In genomic region chr11:32118844-32119629, GRCm38 (mm10) we compare ENCODE assay signal across 8 mouse cellular contexts.
A peak's percentile ranks its signal among the peaks of the same experiment; 100 is the strongest.
DNase-seq lines count a peak whose midpoint lies in the region; ATAC-seq and TF ChIP-seq lines count a peak whose summit lies in the region.

No protein-coding gene starts in this region.

- no peak overlapping the region for H3K4me3 ChIP-seq in lung, embryonic 14.5 days (ENCODE audit: low read depth, low read length)
- H3K4me3 ChIP-seq in lung, postnatal 0 days (ENCODE audit: low read depth, low read length) = no peak overlapping the region
- H3K4me3 ChIP-seq in hindbrain, embryonic 14.5 days (replicated peaks; ENCODE audit: low read length) = no peak overlapping the region
- H3K4me3 ChIP-seq in midbrain, embryonic 12.5 days = no peak overlapping the region
- no peak overlapping the region for H3K4me3 ChIP-seq in liver, embryonic 12.5 days

- TF ChIP-seq CTCF in lung, embryonic 14.5 days (IDR thresholded peaks at IDR 0.05; ENCODE audit: low read depth) = no peak
- no peak for TF ChIP-seq CTCF in lung, postnatal 0 days (IDR thresholded peaks at IDR 0.05)

- 38% methylated on average over 14 of the region's 14 CpGs for WGBS in lung, embryonic 14.5 days
- WGBS in lung, postnatal 0 days = 41% methylated on average over 14 of the region's 14 CpGs
- 19% methylated on average over 14 of the region's 14 CpGs for WGBS in hindbrain, embryonic 14.5 days
- 35% methylated on average over 14 of the region's 14 CpGs for WGBS in midbrain, embryonic 12.5 days
- 48% methylated on average over 14 of the region's 14 CpGs for WGBS in liver, embryonic 12.5 days (ENCODE audit: insufficient replicate concordance)

- H3K27me3 ChIP-seq in lung, embryonic 14.5 days (ENCODE audit: insufficient read depth, low read length) = no peaks in the 10 kb centered on the region
- H3K27me3 ChIP-seq in lung, postnatal 0 days (replicated peaks; ENCODE audit: insufficient read depth, low read length) = no peaks in the 10 kb centered on the region
- no peaks in the 10 kb centered on the region for H3K27me3 ChIP-seq in hindbrain, embryonic 14.5 days (ENCODE audit: control insufficient read depth, insufficient read depth, low read length)
- no peaks in the 10 kb centered on the region for H3K27me3 ChIP-seq in midbrain, embryonic 12.5 days
- no peaks in the 10 kb centered on the region; the same call in 1 of the 2 replicates for H3K27me3 ChIP-seq in liver, embryonic 12.5 days (replicated peaks)

- no peak overlapping the region for H3K9ac ChIP-seq in lung, embryonic 14.5 days
- H3K9ac ChIP-seq in lung, postnatal 0 days (replicated peaks; ENCODE audit: low read depth) = no peak overlapping the region
- H3K9ac ChIP-seq in hindbrain, embryonic 14.5 days = 0 out of 2 replicates have a peak overlapping the region, but pooled peaks have one; percentile 0
- H3K9ac ChIP-seq in midbrain, embryonic 12.5 days (replicated peaks) = no peak overlapping the region
- H3K9ac ChIP-seq in liver, embryonic 12.5 days = no peak overlapping the region

- 0 out of 2 replicates have a peak, but pooled peaks have one; percentile 54 for ATAC-seq in lung, embryonic 14.5 days (ENCODE audit: insufficient read depth)
- ATAC-seq in lung, postnatal 0 days = no peak
- ATAC-seq in hindbrain, embryonic 14.5 days (ENCODE audit: low FRiP score) = peak; percentile 79
- ATAC-seq in midbrain, embryonic 12.5 days (ENCODE audit: low FRiP score, low read depth) = peak; percentile 73
- ATAC-seq in liver, embryonic 12.5 days = no peak

- H3K4me1 ChIP-seq in lung, embryonic 14.5 days (ENCODE audit: insufficient read depth) = no peaks in the 10 kb centered on the region
- H3K4me1 ChIP-seq in lung, postnatal 0 days (ENCODE audit: insufficient read depth, low read depth, low read length) = no peaks in the 10 kb centered on the region
- H3K4me1 ChIP-seq in hindbrain, embryonic 14.5 days (replicated peaks; ENCODE audit: control insufficient read depth, insufficient read depth, low read length) = peaks cover 17% of the 10 kb centered on the region
- H3K4me1 ChIP-seq in midbrain, embryonic 12.5 days = peaks cover 20% of the 10 kb centered on the region
- no peaks in the 10 kb centered on the region for H3K4me1 ChIP-seq in liver, embryonic 12.5 days

- H3K27ac ChIP-seq in lung, embryonic 14.5 days (ENCODE audit: low read depth) = no peak overlapping the region
- no peak overlapping the region for H3K27ac ChIP-seq in lung, postnatal 0 days (ENCODE audit: low read length)
- H3K27ac ChIP-seq in hindbrain, embryonic 14.5 days = peak overlapping the region; percentile 43
- H3K27ac ChIP-seq in midbrain, embryonic 12.5 days (replicated peaks) = peak overlapping the region; percentile 74
- no peak overlapping the region for H3K27ac ChIP-seq in liver, embryonic 12.5 days

- H3K4me2 ChIP-seq in lung, embryonic 14.5 days = no peak overlapping the region
- H3K4me2 ChIP-seq in lung, postnatal 0 days (replicated peaks; ENCODE audit: low read depth, low read length) = no peak overlapping the region
- H3K4me2 ChIP-seq in hindbrain, embryonic 14.5 days (replicated peaks) = no peak overlapping the region
- H3K4me2 ChIP-seq in midbrain, embryonic 12.5 days (replicated peaks) = no peak overlapping the region
- H3K4me2 ChIP-seq in liver, embryonic 12.5 days = no peak overlapping the region

- H3K36me3 ChIP-seq in lung, embryonic 14.5 days (ENCODE audit: insufficient read depth) = no peaks in the 10 kb centered on the region
- H3K36me3 ChIP-seq in lung, postnatal 0 days (ENCODE audit: insufficient read depth, low read length) = no peaks in the 10 kb centered on the region
- H3K36me3 ChIP-seq in hindbrain, embryonic 14.5 days (replicated peaks; ENCODE audit: control insufficient read depth, insufficient read depth) = no peaks in the 10 kb centered on the region
- H3K36me3 ChIP-seq in midbrain, embryonic 12.5 days = no peaks in the 10 kb centered on the region
- no peaks in the 10 kb centered on the region for H3K36me3 ChIP-seq in liver, embryonic 12.5 days

- DNase-seq in lung, embryonic 14.5 days = no peak
- no peak for DNase-seq in lung, postnatal 0 days (ENCODE audit: low spot score)
- peak; percentile 61 for DNase-seq in hindbrain, embryonic 14.5 days (ENCODE audit: low spot score)
- DNase-seq in adrenal gland, postnatal 10 days = no peak
- DNase-seq in right cerebral cortex, postnatal 25 days = no peak
- no peak for DNase-seq in lung, postnatal 4 days

- no peaks in the 10 kb centered on the region for H3K9me3 ChIP-seq in lung, embryonic 14.5 days (ENCODE audit: low read depth, low read length)
- no peaks in the 10 kb centered on the region for H3K9me3 ChIP-seq in lung, postnatal 0 days (ENCODE audit: low read length)
- no peaks in the 10 kb centered on the region for H3K9me3 ChIP-seq in hindbrain, embryonic 14.5 days (ENCODE audit: control insufficient read depth, low read length)
- peaks cover 3% of the 10 kb centered on the region; the same call in 1 of the 2 replicates for H3K9me3 ChIP-seq in midbrain, embryonic 12.5 days
- no peaks in the 10 kb centered on the region for H3K9me3 ChIP-seq in liver, embryonic 12.5 days (replicated peaks)

- TF ChIP-seq EP300 in lung, postnatal 0 days (IDR thresholded peaks at IDR 0.05) = no peak

Comparison
In these comparisons a context has a peak if more than half of its experiments do, and no peak if none do; other contexts are left out.
1. ATAC-seq: peak in lung, embryonic 14.5 days (single experiment), hindbrain, embryonic 14.5 days (single experiment) and midbrain, embryonic 12.5 days (single experiment); none in lung, postnatal 0 days (single experiment) and liver, embryonic 12.5 days (single experiment).
2. H3K27ac ChIP-seq: peak in hindbrain, embryonic 14.5 days (single experiment) and midbrain, embryonic 12.5 days (single experiment); none in lung, embryonic 14.5 days (single experiment), lung, postnatal 0 days (single experiment) and liver, embryonic 12.5 days (single experiment).